Mouse (Mus musculus) thymus, adult 2 months (tissue): ENCODE data around the gene Cops3.

Experiments
- CTCF ChIP-seq: fragments of 200-500 bp; IDR thresholded peaks from 2 replicates; pipeline ENCODE4 v1.5.1; 2012; ENCODE audit warnings: mild to moderate bottlenecking, control low read depth, low read length, moderate library complexity, borderline replicate concordance; ENCODE audit not compliant: control insufficient read depth, poor library complexity, insufficient read depth; ENCODE audit errors: extremely low read depth
- POLR2A ChIP-seq: fragments of 200-500 bp; IDR thresholded peaks from 2 replicates; pipeline ENCODE4 v1.6.1; 2012; ENCODE audit warnings: mild to moderate bottlenecking, low read length, control low read depth, moderate library complexity; ENCODE audit not compliant: control insufficient read depth, poor library complexity, insufficient read depth; ENCODE audit errors: extremely low read depth

DNA sequence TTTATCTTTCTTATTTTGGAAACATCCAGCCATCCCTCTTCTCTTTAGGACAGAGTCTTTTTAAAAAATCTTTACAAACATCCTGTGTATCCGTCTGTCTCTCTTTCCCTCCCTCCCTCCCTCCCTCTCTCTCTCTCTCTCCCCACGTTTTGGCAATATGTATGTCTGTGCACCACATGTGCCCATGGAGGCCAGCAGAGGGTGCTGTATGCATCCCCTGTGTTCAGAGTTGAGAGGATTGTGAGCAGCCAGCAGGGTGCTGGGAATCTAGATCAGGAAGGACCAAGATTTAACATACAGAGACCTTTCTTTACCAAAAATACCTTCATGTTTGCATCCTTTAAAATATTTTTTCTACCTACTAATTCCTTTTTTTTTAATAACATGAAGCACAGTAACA is 7.5 kb upstream of the Cops3 start:
- TF ChIP-seq CTCF (peak; percentile 57; the same call in 1 of the 2 replicates), POLR2A (no peak)
